11 mouse cellular contexts compared by ENCODE assay signal in genomic region chr2:27710871-27711382, GRCm38 (mm10). TPM values are rescaled to one million over a fixed set of nuclear protein-coding genes. Genes with fewer than 3 reads are reported as not detected.
DNase-seq lines count a peak whose midpoint lies in the region; ATAC-seq and TF ChIP-seq lines count a peak whose summit lies in the region.
"Had no signal": no experiment of that assay in that cellular context is flagged by ENCODE, and none has a peak within 500 bp of the region (broad histone marks: within the 10 kb centered on the region; RNA-seq: fewer than 3 reads in every experiment).

No protein-coding gene starts in this region.

- peak overlapping the region; percentile 26; the same call in 1 of the 2 replicates for H3K9ac ChIP-seq in heart, embryonic 13.5 days
- H3K9ac ChIP-seq in liver, adult 2 months (ENCODE audit: low read depth, low read length): no peak overlapping the region

- DNase-seq in heart, postnatal 25 days (ENCODE audit: low spot score): no peak
- no peak for DNase-seq in liver, adult 2 months (ENCODE audit: extremely low read depth, low read depth, low spot score)
- no peak for DNase-seq in liver
- peak; percentile 65 for DNase-seq in brain, embryonic 14.5 days (ENCODE audit: low read depth)
- peak; percentile 74 to 83 for DNase-seq in kidney, postnatal 25 days
- DNase-seq in natural killer cell, adult 2 months (ENCODE audit: low spot score in 2 of 2): no peak
- no peak for DNase-seq in urinary bladder, postnatal 36 days (ENCODE audit: low spot score in 2 of 2)
- DNase-seq: spleen, adult 18-20 months; thymus, adult 2 months had no signal

- no peak overlapping the region for H3K4me3 ChIP-seq in heart, embryonic 13.5 days
- no peak overlapping the region for H3K4me3 ChIP-seq in liver, adult 2 months (ENCODE audit: insufficient read depth, low read depth, low read length)

- TF ChIP-seq CTCF in liver, adult 2 months (IDR thresholded peaks at IDR 0.05; ENCODE audit: low read depth, low read length): no peak
- TF ChIP-seq CTCF in brain, embryonic 14.5 days (IDR thresholded peaks at IDR 0.05; ENCODE audit: borderline replicate concordance, extremely low read depth, insufficient read depth, insufficient read length): no peak

- WGBS in heart, embryonic 13.5 days: 36% methylated on average over 3 of the region's 3 CpGs
- 20% methylated on average over 3 of the region's 3 CpGs for WGBS in liver, adult 2 months

- peaks cover 79% of the 10 kb centered on the region for H3K4me1 ChIP-seq in heart, embryonic 13.5 days
- peaks cover 86% of the 10 kb centered on the region for H3K4me1 ChIP-seq in liver, adult 2 months (ENCODE audit: control insufficient read depth, insufficient read depth, low read length)

- no peak for ATAC-seq in heart, embryonic 13.5 days (ENCODE audit: extremely low read depth, insufficient number of reproducible peaks, low FRiP score, low TSS enrichment)
- ATAC-seq: midbrain, embryonic 16.5 days had no signal

- TF ChIP-seq POLR2A in liver, adult 2 months (IDR thresholded peaks at IDR 0.05; ENCODE audit: extremely low read depth, insufficient read depth, low read length): no peak
- TF ChIP-seq POLR2A in brain, embryonic 14.5 days (IDR thresholded peaks at IDR 0.05; ENCODE audit: borderline replicate concordance, extremely low read depth, insufficient read depth, insufficient read length, poor library complexity, severe bottlenecking): no peak

- H3K27ac ChIP-seq in heart, embryonic 13.5 days (replicated peaks): 0 out of 2 replicates have a peak overlapping the region, but pooled peaks have one; percentile 24
- H3K27ac ChIP-seq in liver, adult 2 months (replicated peaks; ENCODE audit: insufficient read depth, low read depth, low read length): peak overlapping the region; percentile 3; the same call in 1 of the 2 replicates

- no peaks in the 10 kb centered on the region for H3K9me3 ChIP-seq in heart, embryonic 13.5 days

- intact Hi-C loops in heart, postnatal 25 days (cut with DNase I): no loop called here

- peaks cover 90% of the 10 kb centered on the region for H3K79me2 ChIP-seq in liver, adult 2 months (ENCODE audit: control insufficient read depth, insufficient read depth, low read length)

- no peaks in the 10 kb centered on the region for H3K36me3 ChIP-seq in heart, embryonic 13.5 days
- H3K36me3 ChIP-seq in liver, adult 2 months (ENCODE audit: control insufficient read depth, insufficient read depth, low read length): peaks cover 8% of the 10 kb centered on the region; the same call in 1 of the 2 replicates

- 0 out of 2 replicates have a peak overlapping the region, but pooled peaks have one; percentile 3 for H3K4me2 ChIP-seq in heart, embryonic 13.5 days

- no peaks in the 10 kb centered on the region for H3K27me3 ChIP-seq in heart, embryonic 13.5 days (replicated peaks)
- H3K27me3 ChIP-seq in liver, adult 2 months (ENCODE audit: control insufficient read depth, insufficient read depth, low read length): no peaks in the 10 kb centered on the region

RNA-seq across cellular contexts. Expression of gene Rxra, which starts 34.7 kb away (rescaled TPM):
- 6.7 and 7.4 TPM in 2 replicates for polyA plus RNA-seq in heart, embryonic 13.5 days (2015; fragmentation: Nextera tagmentation; extraction: Ambion mirVana)
- total RNA-seq in heart, postnatal 25 days (2021): 10 to 100 TPM; 41.5 to 45.9 TPM
- 108 and 124 TPM in 2 replicates for total RNA-seq in liver, adult 2 months (2014; rRNA removed)
- 303 and 313 TPM in 2 replicates for polyA plus RNA-seq in liver, adult 2 months (2012; rRNA removed)
- polyA plus RNA-seq in brain, embryonic 14.5 days (2012; rRNA removed): 15.2 and 20.4 TPM in 2 replicates

Comparison
In these comparisons a context has a peak if more than half of its experiments do, and no peak if none do; other contexts are left out.
1. DNase-seq: peak in brain, embryonic 14.5 days (single experiment) and kidney, postnatal 25 days (2 of 2); none in heart, postnatal 25 days (single experiment), liver, adult 2 months (single experiment), liver (single experiment), natural killer cell, adult 2 months (0 of 2) and urinary bladder, postnatal 36 days (0 of 2).
2. RNA of gene Rxra, which starts 34.7 kb away (polyA plus RNA-seq): 303 to 313 TPM in liver, adult 2 months; 15.2 to 20.4 TPM in brain, embryonic 14.5 days and 6.7 to 7.4 TPM in heart, embryonic 13.5 days; every median in the first group is over 10 times any median in the second.